Mouse (Mus musculus) MEL (cell line): ENCODE measurements at regions not wholly inside any gene's neighbourhood (a gene's known extent, or its start where the extent isn't known, plus 50 kb on each side); places are given as distances from the start of the nearest gene placed in this dataset.

ENCODE experiments used
- DNase-seq: peaks from one replicate; pipeline ENCODE4 v3.0.0; 2011; ENCODE audit warnings: low read depth, low spot score
- H3K27ac ChIP-seq: 2 replicates; pipeline ENCODE4 v1.5.1; 2012; ENCODE audit warnings: low read depth, mild to moderate bottlenecking, control low read depth, low read length, moderate library complexity; ENCODE audit not compliant: control insufficient read depth
- H3K27me3 ChIP-seq, 2 experiments: fragments of 150-350 bp in 1 of 2; sonication (generic) in 1 of 2; 2 replicates each; pipeline ENCODE4 v1.6.1; 2012; ENCODE audit warnings: low read length in 2 of 2, mild to moderate bottlenecking in 2 of 2, improper control_type of control experiment in 1 of 2, moderate library complexity in 1 of 2; ENCODE audit not compliant: insufficient read depth in 2 of 2, control insufficient read depth in 1 of 2
- H3K36me3 ChIP-seq, 2 experiments: 2 replicates each; pipeline ENCODE4 v1.6.1; 2012 to 2014; ENCODE audit warnings: low read length in 2 of 2, improper control_type of control experiment in 1 of 2, inconsistent platforms in 1 of 2, mild to moderate bottlenecking in 1 of 2; ENCODE audit not compliant: insufficient read depth in 2 of 2, control insufficient read depth in 1 of 2
- H3K4me1 ChIP-seq, 2 experiments: fragments of 150-350 bp in 1 of 2; sonication (generic) in 1 of 2; 2 replicates each; pipeline ENCODE4 v1.6.1; 2012; ENCODE audit warnings: low read length in 2 of 2, improper control_type of control experiment in 1 of 2, mild to moderate bottlenecking in 1 of 2; ENCODE audit not compliant: insufficient read depth in 2 of 2, control insufficient read depth in 1 of 2
- H3K4me3 ChIP-seq, 2 experiments: fragments of 150-350 bp in 1 of 2; sonication (generic) in 1 of 2; 2 replicates each; pipeline ENCODE4 v1.5.1; 2012; ENCODE audit warnings: low read depth in 2 of 2, low read length in 2 of 2, mild to moderate bottlenecking in 2 of 2, moderate library complexity in 2 of 2, control low read depth in 1 of 2, improper control_type of control experiment in 1 of 2; ENCODE audit not compliant: control insufficient read depth in 1 of 2, insufficient read depth in 1 of 2
- H3K79me2 ChIP-seq: 2 replicates; pipeline ENCODE4 v1.6.1; 2012; ENCODE audit warnings: mild to moderate bottlenecking, low read length, moderate library complexity; ENCODE audit not compliant: control insufficient read depth, poor library complexity, insufficient read depth
- H3K9ac ChIP-seq: 2 replicates; pipeline ENCODE4 v1.6.1; 2012; ENCODE audit warnings: low read depth, mild to moderate bottlenecking, control low read depth, low read length, moderate library complexity; ENCODE audit not compliant: control insufficient read depth, poor library complexity, severe bottlenecking
- H3K9me3 ChIP-seq: fragments of 150-350 bp; sonication (generic); replicated peaks from 2 replicates; pipeline ENCODE4 v1.6.1; 2012; ENCODE audit warnings: mild to moderate bottlenecking, low read length, improper control_type of control experiment, moderate library complexity; ENCODE audit not compliant: insufficient read depth
- CTCF ChIP-seq, 3 experiments: IDR thresholded peaks in 2 of 3; conservative IDR thresholded peaks in 1 of 3; 2 replicates each; pipeline ENCODE4 v1.5.1; 2011 to 2012; ENCODE audit warnings: low read length in 3 of 3, low read depth in 2 of 3, mild to moderate bottlenecking in 2 of 3, improper control_type of control experiment in 1 of 3, inconsistent platforms in 1 of 3, mixed read lengths in 1 of 3, moderate library complexity in 1 of 3; ENCODE audit not compliant: control insufficient read depth in 1 of 3, insufficient read depth in 1 of 3, poor library complexity in 1 of 3, severe bottlenecking in 1 of 3
- EP300 ChIP-seq, 2 experiments: IDR thresholded peaks; 2 replicates each; pipeline ENCODE4 v1.6.1; 2011; ENCODE audit warnings: improper control_type of control experiment in 2 of 2, low read length in 2 of 2, low read depth in 1 of 2, mild to moderate bottlenecking in 1 of 2
- KAT2A ChIP-seq: conservative IDR thresholded peaks from 2 replicates; pipeline ENCODE4 v1.6.1; 2012; ENCODE audit warnings: low read depth, low read length, improper control_type of control experiment, inconsistent platforms
- MAFK ChIP-seq: IDR thresholded peaks from 2 replicates; pipeline ENCODE4 v1.6.1; 2011; ENCODE audit warnings: low read depth, mild to moderate bottlenecking, low read length, improper control_type of control experiment, borderline replicate concordance
- MYC ChIP-seq: IDR thresholded peaks from 2 replicates; pipeline ENCODE4 v1.6.1; 2011; ENCODE audit warnings: low read depth, mild to moderate bottlenecking, low read length, improper control_type of control experiment, moderate library complexity
- NELFE ChIP-seq: IDR thresholded peaks from 2 replicates; pipeline ENCODE4 v1.6.1; 2011; ENCODE audit warnings: low read depth, low read length, improper control_type of control experiment
- POLR2A ChIP-seq, 2 experiments: IDR thresholded peaks; 2 replicates each; pipeline ENCODE4 v1.6.1; 2011 to 2012; ENCODE audit warnings: low read length in 2 of 2, mild to moderate bottlenecking in 2 of 2, control low read depth in 1 of 2, improper control_type of control experiment in 1 of 2, low read depth in 1 of 2, moderate library complexity in 1 of 2; ENCODE audit not compliant: control insufficient read depth in 1 of 2, insufficient read depth in 1 of 2, poor library complexity in 1 of 2
- POLR2AphosphoS2 ChIP-seq: IDR thresholded peaks from 2 replicates; pipeline ENCODE4 v1.6.1; 2011; ENCODE audit warnings: low read length, improper control_type of control experiment
- RCOR1 ChIP-seq: IDR thresholded peaks from 2 replicates; pipeline ENCODE4 v1.6.1; 2012; ENCODE audit warnings: low read depth, mild to moderate bottlenecking, inconsistent platforms, low read length, improper control_type of control experiment
- SMC3 ChIP-seq: IDR thresholded peaks from 2 replicates; pipeline ENCODE4 v1.6.1; 2011; ENCODE audit warnings: low read depth, low read length, improper control_type of control experiment
- TBP ChIP-seq: IDR thresholded peaks from 2 replicates; pipeline ENCODE4 v1.8.0; 2011; ENCODE audit warnings: low read depth, low read length, improper control_type of control experiment
- UBTF ChIP-seq: IDR thresholded peaks from 2 replicates; pipeline ENCODE4 v1.6.1; 2012; ENCODE audit warnings: low read depth, mild to moderate bottlenecking, inconsistent platforms, low read length, improper control_type of control experiment, moderate library complexity, borderline replicate concordance; ENCODE audit not compliant: insufficient read depth
- USF1 ChIP-seq: IDR thresholded peaks from 2 replicates; pipeline ENCODE4 v1.6.1; 2014; ENCODE audit warnings: low read depth, mild to moderate bottlenecking, inconsistent platforms, low read length, improper control_type of control experiment, moderate library complexity
- ZKSCAN1 ChIP-seq: IDR thresholded peaks from 2 replicates; pipeline ENCODE4 v1.6.1; 2012; ENCODE audit warnings: low read depth, mild to moderate bottlenecking, inconsistent platforms, low read length, improper control_type of control experiment, moderate library complexity
- ZMIZ1 ChIP-seq: IDR thresholded peaks from 2 replicates; pipeline ENCODE4 v1.6.1; 2012; ENCODE audit warnings: low read depth, mild to moderate bottlenecking, inconsistent platforms, low read length, improper control_type of control experiment, moderate library complexity
- ZNF384 ChIP-seq: IDR thresholded peaks from 2 replicates; pipeline ENCODE4 v1.6.1; 2012; ENCODE audit warnings: low read depth, mild to moderate bottlenecking, inconsistent platforms, low read length, improper control_type of control experiment

DNA sequence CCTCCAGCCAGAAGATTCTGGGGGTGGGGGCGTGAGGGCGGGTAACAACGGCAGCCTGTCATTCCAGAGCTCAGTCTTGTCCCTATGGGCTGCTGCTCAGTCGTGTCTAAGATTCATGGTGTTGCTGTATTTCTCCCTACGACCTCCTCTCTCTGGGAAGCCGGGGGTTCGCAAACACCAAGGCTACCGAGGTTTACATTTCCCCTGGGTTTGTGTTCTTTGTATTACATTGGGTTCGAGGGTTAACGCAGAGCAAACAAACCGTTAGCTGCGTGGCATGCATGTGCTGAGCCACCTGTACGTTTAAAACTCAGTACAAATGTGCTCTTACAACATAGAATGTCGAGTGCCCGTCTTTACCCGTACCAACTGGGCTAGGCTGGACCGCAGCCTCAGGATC, 166.0 kb upstream of the Stt3b start:
- H3K4me1 ChIP-seq = no peaks in the 10 kb centered on the region
- H3K27ac ChIP-seq = no peak overlapping the region

DNA sequence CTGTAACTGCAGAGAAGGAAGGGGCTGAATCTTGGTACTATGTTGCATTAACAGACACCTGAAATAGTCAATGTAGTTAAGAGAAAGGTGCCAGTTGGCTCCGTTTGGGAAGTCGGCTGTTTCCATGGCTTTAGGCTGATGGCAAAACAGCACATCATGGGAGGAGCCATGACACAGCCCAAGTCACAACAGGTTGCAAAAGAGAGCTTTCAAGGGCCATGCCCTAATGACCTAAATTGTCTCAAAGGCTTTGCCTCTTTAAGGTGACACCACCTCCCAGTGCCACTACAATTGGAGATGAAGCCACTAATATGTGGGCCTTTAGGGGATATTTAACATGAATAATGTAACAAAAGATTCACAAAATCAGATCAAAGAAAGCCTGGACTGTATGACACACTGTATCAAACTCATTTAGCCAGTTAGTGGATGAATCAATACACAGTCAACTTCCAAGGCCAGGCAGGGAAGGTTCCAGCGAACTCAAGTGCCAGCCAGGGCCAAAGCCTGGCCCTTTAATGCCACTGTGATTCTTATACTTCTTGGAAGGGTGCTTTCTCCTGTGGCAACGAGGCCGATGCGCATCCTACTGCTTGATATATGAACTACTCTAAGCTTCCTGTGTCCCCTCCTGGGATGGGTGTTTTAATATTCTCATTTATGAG, 167.5 kb upstream of the Stt3b start:
- Histone ChIP-seq H3K79me2 (no peaks in the 10 kb centered on the region), H3K4me3 (no peak overlapping the region), H3K36me3 (no peaks in the 10 kb centered on the region), H3K27ac (no peak overlapping the region), H3K9ac (no peak overlapping the region), H3K9me3 (no peaks in the 10 kb centered on the region), H3K4me1 (no peaks in the 10 kb centered on the region), H3K27me3 (no peaks in the 10 kb centered on the region)
- no peak for DNase-seq
- no peak for TF ChIP-seq SMC3
- no peak for TF ChIP-seq POLR2A (IDR thresholded peaks at IDR 0.05; ENCODE audit: control insufficient read depth in 1 of 2, insufficient read depth in 1 of 2, low read depth in 1 of 2, low read length in 2 of 2, poor library complexity in 1 of 2)
- no peak for TF ChIP-seq MAFK
- TF ChIP-seq KAT2A = no peak
- TF ChIP-seq NELFE = no peak
- TF ChIP-seq ZMIZ1 = no peak
- TF ChIP-seq POLR2AphosphoS2 = no peak
- TF ChIP-seq ZNF384 = no peak
- no peak for TF ChIP-seq CTCF (IDR thresholded peaks at IDR 0.05 in 2 of 3, conservative IDR thresholded peaks at IDR 0.05 in 1 of 3; ENCODE audit: control insufficient read depth in 1 of 3, insufficient read depth in 1 of 3, low read depth in 2 of 3, low read length in 3 of 3, poor library complexity in 1 of 3, severe bottlenecking in 1 of 3)
- TF ChIP-seq USF1 = no peak
- TF ChIP-seq MYC = no peak

More for the DNA sequence above, 166.0 kb upstream of the Stt3b start:
- Histone ChIP-seq H3K9ac (no peak overlapping the region), H3K79me2 (no peaks in the 10 kb centered on the region), H3K9me3 (no peaks in the 10 kb centered on the region), H3K4me3 (no peak overlapping the region), H3K36me3 (no peaks in the 10 kb centered on the region), H3K27me3 (no peaks in the 10 kb centered on the region)
- no peak for DNase-seq
- TF ChIP-seq ZKSCAN1 (no peak), EP300 (IDR thresholded peaks at IDR 0.05; ENCODE audit: low read depth in 1 of 2, low read length in 2 of 2) (no peak), MYC (no peak), ZNF384 (no peak), POLR2A (IDR thresholded peaks at IDR 0.05; ENCODE audit: control insufficient read depth in 1 of 2, insufficient read depth in 1 of 2, low read depth in 1 of 2, low read length in 2 of 2, poor library complexity in 1 of 2) (no peak), SMC3 (no peak), MAFK (no peak), RCOR1 (no peak), UBTF (no peak), TBP (no peak)
